Mouse (Mus musculus) right cerebral cortex, postnatal 10 days (tissue): ENCODE measurements around the gene Stk11.
A peak's percentile ranks its signal among the peaks of the same experiment; 100 is the strongest.

Experiments used
- DNase-seq, 2 experiments: peaks; one replicate each; pipeline ENCODE4 v3.0.0; 2021; ENCODE audit warnings: low spot score in 2 of 2

The Stk11 gene

GRCm38 (mm10) chr10:80130403-80131031 lies 14.9 kb downstream of the Stk11 start:
- DNase-seq = peak in 1 of 2 experiments; percentile 35

- DNase-seq = peak; percentile 83 to 88
These were observed 15.8 kb downstream of the Stk11 start for GRCm38 (mm10) chr10:80131316-80131951.

DNA sequence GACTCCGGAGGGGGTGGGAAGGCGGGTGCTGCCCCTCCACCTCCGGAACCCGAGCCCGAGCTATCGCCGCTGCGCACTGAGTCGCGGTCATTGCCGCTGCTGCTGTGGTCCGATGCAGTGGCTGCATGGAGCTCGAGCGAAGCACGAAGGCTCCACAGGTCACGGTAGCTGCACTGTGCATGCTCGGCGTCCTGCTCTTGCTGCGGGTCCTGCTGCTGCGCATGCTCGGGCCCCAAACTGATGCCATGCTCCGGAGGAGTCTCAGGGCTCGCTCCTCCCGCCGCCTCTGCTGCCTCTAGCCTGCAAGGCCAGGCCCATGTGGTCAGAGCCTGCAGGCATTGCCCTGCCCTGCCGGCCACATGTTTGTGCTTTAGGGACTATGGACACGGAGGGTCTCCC lies 16.3 kb downstream of the Stk11 start:
- peak; percentile 45 to 60 for DNase-seq

DNA sequence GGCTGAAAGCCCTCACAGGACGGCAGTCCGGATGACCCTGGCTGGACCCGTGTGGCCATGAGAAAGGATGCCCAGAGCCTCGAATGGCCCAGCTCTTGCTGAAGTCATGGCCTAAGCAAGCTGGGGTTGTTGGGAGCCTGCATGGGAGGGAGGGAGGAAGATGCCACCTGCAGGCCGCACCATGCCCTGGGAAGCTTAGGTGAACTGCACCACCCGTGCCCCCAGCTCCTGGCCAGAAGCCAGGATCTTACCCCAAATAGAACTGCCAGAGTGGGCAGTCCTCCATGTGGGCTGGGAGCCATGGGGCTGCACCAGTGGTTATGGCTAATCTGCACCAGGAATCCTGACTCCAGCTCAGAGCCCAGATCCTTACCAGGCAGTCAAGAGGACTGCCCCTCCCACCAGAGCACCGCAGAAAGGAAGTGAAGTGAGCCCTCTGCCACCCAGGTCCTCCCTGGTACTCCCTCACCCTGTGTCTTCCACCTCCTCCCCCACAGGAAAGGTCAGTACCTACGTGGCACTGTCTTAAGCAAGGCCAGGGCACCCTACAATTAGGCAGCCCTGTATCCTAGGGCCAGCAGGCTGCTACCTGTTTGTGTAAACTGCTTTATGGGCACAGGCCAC lies 17.7 kb downstream of the Stk11 start:
- peak; percentile 69 to 71 for DNase-seq

- peak; percentile 40 to 52 for DNase-seq
These were observed 18.8 kb downstream of the Stk11 start for GRCm38 (mm10) chr10:80134421-80134820.

- peak in 1 of 2 experiments; percentile 55 for DNase-seq
These were observed 19.6 kb downstream of the Stk11 start for GRCm38 (mm10) chr10:80135161-80135560.

- DNase-seq = no peak
These were observed 20.0 kb downstream of the Stk11 start for GRCm38 (mm10) chr10:80135641-80136040.

DNA sequence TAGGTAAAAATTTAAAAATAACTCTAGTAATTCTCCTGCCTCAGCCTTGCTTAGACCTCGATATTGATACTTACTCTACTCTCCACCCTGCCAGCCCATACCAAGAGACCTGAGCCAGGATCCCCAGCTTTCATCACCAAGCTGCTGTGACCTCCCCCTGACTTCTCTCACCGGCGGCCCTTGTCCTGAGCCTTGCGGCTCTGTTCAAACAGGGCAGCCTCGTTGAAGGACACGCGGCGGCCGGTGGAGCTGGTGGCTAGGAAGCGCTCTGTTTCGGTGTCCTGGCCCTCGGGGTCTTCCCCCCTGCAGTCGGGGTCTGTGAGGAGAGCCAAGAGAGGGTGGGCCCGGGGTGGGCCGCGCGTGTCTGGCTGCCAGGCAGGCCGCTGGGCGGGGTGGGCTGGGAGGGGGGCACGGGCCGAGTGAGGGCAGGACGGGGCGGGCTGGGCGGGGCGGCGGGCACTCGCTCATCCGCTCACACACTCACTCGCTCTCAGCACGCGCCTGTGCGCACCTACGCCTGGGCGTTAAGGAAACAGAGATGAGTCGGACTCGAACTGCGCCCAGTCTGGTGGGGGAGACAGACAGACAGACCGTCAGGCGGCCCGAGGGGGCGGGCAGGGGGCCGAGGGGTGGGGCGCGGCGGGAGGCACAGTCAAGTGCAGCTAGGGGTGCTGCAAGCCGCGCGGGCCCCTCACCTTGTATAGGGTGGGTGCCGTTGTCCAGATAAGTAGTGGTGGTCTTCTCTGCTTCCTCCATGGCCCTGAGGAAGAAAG lies 20.8 kb downstream of the Stk11 start:
- peak; percentile 40 to 46 for DNase-seq

DNA sequence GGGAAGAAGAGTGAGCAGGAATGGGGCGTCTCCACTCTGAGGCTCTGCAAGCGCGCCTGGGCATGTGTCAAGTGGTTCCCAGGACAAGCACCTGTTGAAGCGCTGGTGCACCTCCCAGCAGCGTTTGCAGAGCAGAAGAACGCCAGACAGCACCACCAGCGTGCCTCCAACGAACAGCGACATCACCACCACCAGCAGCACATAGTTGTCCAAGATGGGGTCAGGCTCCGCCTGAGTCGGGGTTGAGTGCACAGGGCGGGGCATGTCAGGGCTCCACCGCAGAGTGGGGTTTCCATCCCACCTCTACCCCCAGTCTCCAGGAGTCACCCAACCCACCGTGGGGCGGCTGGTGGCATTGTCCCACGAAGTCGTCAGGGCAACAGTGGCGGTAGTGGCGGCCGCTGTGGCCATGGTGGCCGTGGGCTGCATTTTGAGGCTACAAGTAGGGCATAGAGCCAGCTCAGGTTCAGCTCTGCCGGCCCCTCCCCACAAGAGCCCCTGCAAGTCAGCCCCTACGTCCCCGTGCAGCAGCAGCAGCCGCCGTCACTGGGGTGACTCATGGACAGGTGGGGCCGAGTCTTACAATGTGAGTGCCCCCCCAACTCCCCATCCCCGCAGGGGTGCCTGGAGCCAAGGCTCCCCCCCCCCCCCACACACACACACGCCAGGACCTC lies 21.5 kb downstream of the Stk11 start:
- DNase-seq = peak; percentile 73 to 76

GRCm38 (mm10) chr10:80137626-80138552 lies 22.3 kb downstream of the Stk11 start:
- DNase-seq = peak; percentile 67 to 84

DNA sequence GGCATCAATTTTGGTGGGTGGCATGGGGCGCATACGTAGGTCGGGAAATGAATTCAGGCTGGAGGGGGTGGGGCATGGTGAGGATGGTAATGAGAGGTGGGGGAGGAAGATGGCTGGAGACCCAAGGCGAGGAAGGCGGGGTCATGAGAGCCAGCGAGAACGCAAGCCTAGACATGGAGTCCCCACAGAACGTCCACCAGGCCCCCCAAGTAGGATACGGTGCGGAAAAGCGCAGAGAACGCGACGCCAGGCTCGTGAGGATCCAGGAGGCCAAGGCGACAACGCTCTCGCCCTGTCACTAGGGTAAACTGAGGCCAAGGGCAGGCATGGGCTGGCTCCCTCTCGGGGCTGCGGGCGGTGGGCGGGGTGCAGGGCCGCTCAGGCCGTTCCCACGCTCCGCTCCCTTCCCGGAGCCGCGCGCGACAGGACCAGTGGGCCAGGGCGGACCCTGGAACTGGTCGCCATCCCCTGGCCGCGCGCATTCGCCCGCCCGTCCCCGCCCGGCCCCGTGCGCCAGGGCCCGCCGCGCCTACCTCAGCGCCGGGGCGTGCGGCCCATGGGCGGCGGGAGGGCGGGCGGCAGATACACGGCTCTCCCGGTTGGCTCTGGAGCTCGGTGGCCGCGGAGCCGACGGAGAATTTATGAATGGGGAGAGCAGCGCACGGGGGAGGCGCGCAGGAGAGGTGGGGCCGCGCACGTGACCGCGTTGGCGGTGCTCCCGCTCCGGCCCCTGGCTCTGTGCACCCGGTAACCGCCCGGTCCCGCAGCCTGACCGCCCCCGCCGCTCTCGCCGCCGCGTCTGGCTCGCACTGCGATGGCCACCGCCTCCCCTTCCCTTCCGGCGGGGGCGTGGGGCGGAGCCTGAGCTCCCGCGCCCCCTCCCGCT lies 23.2 kb downstream of the Stk11 start, which contains the start of gene Atp5d:
Atp5d (plus strand) TSS at position 80 of the 886 bp plus-strand sequence.
- peak; percentile 83 to 86 for DNase-seq

DNA sequence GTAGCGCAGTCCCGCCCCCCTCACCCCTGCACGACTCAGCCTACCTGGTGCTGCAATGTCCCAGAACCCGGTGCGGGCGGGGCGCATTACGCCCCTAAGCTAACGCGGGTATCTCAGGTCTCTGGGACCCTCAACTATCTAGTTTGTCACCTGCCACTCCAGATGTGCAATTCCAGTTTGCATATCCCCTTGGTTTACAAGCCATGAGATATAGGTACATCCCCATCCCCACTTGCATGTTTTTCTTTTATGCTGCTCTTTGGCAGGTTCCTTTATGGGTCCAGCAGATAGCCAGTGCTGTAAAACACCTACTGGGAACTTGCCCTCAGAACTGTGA lies 23.8 kb downstream of the Stk11 start:
- DNase-seq = no peak

- DNase-seq = no peak
These were observed 24.5 kb downstream of the Stk11 start for GRCm38 (mm10) chr10:80139975-80140665.

GRCm38 (mm10) chr10:80140666-80141035 lies 25.0 kb downstream of the Stk11 start, which contains the start of gene Cbarp:
TSS of gene Cbarp (minus strand) at chr10:80140835.
- no peak for DNase-seq

DNA sequence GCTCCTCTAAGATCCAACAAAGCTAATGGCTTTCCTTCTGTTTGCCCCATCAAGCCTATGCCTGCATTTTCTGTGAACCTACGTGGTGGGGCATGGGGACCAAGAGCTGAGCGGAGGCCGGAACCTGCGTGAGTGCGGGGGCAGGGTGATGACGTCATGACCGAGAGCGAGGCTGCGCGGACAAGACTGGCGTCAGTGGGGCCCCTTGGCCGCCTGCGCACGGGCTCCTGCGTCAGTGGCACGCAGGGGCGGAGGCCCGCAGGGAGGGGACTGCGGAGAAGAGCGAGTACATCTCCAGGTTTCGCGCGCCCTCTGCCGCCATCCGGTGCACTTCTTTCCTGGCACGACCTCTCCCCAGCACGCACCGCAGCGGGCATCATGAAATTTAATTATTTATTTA lies 25.6 kb downstream of the Stk11 start:
- DNase-seq = peak; percentile 98

- peak; percentile 97 to 98 for DNase-seq
These were observed 26.4 kb downstream of the Stk11 start for GRCm38 (mm10) chr10:80141786-80142529.

DNA sequence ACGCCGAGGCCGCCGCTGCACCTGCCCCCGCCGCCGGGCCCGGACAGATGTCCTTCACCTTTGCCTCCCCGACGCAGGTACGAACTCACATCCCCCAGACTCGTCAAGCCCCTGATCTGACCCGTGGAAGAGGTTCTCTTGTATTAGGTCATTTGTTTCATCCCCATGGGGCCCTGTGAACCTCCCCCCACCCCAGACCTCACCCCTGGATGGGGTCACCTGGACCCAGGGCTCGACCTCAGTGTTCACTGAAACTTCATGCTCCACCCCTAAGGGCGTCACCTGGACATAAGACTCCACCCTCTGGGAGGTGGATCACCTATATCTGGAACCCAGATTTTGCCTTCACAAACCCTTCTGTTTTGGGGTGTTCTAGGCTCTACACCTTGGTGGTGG lies 26.9 kb downstream of the Stk11 start:
- no peak for DNase-seq

DNA sequence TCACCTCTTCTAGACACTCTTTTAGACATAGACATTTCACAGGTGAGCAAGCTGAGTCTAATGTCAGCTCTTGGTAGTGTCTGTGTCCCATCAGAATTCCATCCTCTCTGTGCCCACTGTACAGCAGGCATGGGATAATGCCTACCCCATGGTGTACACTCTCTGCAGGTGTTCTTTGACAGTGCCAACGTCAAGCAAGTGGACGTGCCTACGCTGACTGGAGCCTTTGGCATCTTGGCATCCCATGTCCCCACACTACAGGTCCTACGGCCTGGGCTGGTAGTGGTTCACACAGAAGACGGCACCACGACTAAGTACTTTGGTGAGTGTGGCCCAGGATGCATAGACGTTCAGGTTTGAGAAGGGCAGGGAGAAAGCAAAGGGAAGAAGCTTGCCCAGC lies 28.1 kb downstream of the Stk11 start:
- no peak for DNase-seq
